Mouse (Mus musculus): ENCODE results near the gene Lrp6.

- no peak for TF ChIP-seq CTCF (conservative IDR thresholded peaks at IDR 0.05; ENCODE audit: low read length)
- TF ChIP-seq POU5F1 (IDR thresholded peaks at IDR 0.05; ENCODE audit: borderline replicate concordance, low read length) = no peak
- no peak for TF ChIP-seq NANOG (IDR thresholded peaks at IDR 0.05; ENCODE audit: borderline replicate concordance, low read length)
Measured at GRCm38 (mm10) chr6:134556185-134556950, 10.4 kb downstream of the Lrp6 start.
